Mouse (Mus musculus) megakaryocyte, embryonic 14.5 days (primary cell): ENCODE data around the gene Ccr3.

ENCODE experiments used
- FLI1 ChIP-seq: IDR thresholded peaks from 2 replicates; pipeline ENCODE4 v1.6.1; 2012; ENCODE audit warnings: low read length, inconsistent platforms, mixed read lengths
- GATA1 ChIP-seq: IDR thresholded peaks from 3 replicates; pipeline ENCODE4 v1.6.1; 2012; ENCODE audit warnings: mixed read lengths, low read length, inconsistent platforms, borderline replicate concordance

GRCm38 (mm10) chr9:124071506-124071905 is 49.7 kb downstream of the Ccr3 start:
- TF ChIP-seq GATA1 (no peak), FLI1 (no peak)
